Mouse (Mus musculus) CD4-positive helper T cell, adult 2 months (primary cell): ENCODE results near the gene Sstr2.

Source experiments
- DNase-seq: peaks from one replicate; pipeline ENCODE4 v3.0.0-alpha.2; 2012; ENCODE audit warnings: low read depth, missing footprints, low spot score

Gene Sstr2

DNA sequence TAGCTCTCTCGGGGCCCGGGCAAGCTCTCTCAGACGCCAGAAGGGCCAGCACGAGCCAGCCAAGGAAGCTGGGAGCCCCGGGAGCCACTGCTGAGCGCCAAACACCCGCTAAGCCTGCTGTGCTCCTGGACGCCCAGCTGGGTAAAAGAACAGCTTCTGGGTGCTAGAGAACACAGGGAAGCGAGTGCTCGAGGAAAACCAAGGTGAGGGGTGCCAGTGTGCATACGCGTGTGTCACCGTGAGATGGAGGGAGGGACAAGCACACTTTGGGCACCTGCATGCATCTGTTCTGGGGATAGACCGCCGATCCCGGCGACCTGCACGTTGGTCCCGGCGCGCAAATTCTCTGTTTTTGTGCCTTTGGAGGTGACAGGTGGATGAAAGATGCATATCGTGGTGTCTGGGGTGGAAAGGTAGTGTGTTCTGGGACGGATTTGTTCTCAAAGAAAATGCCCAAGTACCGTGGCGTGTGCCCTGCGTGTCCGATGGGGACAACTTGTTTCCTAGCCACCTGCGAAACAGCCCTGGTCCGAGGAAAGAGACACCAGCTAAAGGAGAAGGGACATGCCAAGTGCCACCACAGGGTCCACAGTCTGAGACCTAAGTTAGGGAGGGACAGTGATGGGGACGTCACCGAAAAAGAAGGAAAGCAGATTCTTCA is 408 bp downstream of the Sstr2 start:
- no peak for DNase-seq

DNA sequence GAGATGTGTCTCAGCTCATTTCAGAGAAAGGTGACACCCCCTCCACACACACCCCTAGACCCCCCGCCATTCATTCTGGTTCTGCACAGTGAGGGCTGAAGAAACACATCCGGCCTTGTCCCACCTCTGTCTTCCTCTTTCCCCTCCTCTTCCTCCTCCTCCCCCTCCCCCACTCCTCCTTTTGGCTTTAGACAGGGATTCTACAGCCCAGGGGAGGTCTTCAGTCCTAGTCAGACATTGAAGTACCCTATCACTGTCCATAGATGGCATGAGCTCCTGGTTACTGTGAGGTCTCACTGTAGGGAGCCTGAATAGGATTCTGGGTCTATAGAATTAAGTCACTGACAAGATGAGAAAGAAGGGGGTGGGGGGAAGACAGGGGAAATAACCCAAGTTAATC is 1.9 kb downstream of the Sstr2 start:
- no peak for DNase-seq

DNA sequence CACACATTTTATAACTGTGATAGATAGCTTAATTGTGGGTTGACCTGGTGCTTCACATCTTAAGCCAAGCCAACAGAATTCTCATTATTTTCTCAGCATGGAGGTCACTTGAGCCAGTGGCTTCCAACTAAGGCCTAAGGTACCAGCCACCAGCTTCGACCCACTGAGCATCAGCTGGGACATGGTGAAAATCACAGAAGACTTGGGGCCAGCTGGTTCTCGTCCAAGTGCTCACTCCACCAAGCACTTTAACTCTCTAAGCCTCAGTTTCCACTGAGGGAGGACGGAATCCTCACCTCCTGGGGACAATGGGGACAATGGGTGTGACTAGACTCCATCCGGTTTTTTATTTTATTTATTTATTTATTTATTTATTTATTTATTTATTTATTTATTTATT is 2.9 kb downstream of the Sstr2 start:
- DNase-seq = no peak

DNA sequence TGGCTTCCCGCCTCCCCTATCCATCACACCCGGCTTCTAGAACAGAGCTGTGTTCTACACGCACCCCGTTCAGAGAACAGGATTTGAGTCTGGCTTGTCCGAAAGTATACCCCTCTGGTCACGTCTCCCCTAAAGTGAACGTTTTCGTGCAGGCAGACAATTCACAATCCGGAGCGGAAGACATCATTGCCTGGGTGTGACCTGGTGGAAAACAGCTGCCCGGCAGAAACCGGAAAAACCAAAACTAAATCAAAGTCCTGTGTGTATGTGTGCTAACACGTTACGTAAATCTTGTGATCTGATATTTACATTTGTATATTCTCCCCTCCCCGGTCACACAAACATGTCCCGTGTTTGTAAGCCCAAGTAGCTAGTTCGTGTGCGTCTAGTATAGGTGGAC is 6.3 kb downstream of the Sstr2 start:
- no peak for DNase-seq

DNA sequence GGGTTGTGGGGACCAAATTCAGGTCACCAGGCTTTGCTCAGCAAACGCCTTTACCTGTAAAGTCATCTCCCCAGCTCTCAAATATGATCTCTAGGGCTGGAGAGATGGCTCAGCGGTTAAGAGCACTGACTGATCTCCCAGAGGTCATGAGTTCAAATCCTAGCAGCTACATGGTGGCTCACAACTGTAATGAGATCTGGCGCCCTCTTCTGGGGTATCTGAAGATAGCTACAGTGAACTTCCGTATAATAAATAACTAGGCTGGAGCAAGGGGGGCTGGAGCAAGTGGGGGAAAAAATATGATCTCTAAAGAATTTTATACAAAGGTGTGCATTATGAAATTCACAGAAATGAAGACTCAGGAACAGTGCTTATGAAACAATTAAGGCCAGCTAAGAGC is 8.6 kb downstream of the Sstr2 start:
- peak; percentile 43 for DNase-seq

DNA sequence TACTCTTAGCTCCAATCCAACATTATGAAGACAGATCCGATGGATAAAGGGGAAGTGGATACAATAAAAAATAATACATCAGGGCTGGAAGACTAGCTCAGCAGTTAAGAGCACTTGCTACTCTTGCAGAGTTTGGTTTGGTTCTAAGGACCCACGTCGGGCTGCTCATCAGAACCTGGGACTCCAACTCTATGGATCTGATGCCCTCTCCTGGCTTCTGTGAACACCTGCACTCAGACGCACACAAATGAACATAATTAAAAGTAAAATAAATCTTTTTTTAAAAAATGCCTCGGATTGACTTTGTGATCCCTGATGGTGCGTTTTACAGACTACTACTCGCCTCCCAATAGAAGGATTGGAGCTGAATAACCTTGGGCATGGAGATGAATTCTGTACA is 11.5 kb downstream of the Sstr2 start:
- no peak for DNase-seq

DNA sequence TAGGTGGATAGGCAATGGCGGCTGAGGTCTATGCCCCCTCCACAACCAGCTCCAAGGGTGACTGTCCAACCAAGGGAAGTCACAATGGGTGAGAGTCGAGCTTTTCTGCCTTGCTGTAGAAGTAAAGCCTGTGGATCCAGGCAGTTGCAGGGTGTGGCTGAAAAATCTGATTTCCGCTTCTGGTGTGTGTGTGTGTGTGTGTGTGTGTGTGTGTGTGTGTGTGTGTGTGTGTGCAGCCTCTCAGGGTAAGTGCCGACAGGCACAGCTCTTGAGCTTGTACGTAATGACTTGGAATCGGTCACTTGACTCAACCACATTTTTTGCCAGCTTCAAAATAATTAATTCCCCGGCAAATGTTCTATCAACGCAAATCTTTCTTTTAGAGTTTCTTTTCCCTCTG is 12.2 kb downstream of the Sstr2 start:
- no peak for DNase-seq

DNA sequence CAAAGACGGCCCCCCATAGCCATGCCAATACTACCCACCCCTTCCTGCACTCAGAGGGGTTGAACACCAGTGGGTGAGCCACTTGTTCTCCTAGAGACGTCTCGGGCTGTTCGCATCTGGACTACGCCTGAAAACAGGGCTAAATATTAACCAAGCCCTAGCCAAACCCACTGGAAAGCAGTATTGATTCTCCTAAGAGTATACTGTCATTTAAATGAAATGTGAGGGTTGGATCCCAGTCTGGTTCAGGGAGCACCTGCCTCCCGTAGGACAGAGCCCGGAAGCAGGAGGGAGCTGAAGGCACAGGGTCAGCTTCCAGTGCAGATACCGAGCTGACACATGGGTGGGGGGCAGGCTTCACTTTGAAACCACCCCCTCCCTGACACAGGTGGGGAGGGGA is 12.7 kb downstream of the Sstr2 start:
- no peak for DNase-seq

DNA sequence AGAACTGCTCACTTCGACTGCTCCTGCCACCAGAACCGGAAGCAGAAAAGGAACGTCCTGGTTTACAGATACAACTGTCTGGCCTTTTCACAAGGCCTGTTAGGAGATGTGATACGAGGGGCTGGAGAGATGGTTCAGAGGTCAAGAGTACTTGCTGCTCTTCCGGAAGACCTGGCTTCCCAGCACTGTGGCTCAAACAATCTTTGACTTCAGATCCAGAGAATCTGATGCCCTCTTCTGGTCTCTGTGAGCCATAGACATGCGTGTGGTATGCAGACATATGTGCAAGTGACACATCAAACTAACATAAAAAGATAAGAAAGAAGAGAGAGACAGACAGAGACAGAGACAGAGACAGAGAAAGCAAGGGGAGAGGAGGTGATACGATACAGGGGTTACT is 13.2 kb downstream of the Sstr2 start:
- no peak for DNase-seq

DNA sequence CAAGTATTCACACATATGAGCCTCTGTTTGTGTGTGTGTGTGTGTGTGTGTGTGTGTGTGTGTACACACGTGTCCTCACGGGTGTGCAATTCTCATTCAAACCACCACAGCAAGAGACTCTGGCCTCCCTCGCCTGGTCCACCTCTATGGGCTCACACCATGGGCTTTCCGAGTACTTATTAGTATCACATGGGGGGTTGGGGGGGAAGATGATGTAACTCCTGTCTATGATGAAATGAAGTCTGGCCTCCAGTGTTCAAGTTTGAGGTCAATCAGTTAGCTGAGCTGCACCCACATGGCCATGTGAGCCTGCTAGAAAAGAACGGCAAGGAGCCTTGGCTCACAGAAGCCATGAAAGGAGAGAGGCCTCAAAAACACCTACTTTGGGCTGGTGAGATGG is 14.3 kb downstream of the Sstr2 start:
- no peak for DNase-seq

DNA sequence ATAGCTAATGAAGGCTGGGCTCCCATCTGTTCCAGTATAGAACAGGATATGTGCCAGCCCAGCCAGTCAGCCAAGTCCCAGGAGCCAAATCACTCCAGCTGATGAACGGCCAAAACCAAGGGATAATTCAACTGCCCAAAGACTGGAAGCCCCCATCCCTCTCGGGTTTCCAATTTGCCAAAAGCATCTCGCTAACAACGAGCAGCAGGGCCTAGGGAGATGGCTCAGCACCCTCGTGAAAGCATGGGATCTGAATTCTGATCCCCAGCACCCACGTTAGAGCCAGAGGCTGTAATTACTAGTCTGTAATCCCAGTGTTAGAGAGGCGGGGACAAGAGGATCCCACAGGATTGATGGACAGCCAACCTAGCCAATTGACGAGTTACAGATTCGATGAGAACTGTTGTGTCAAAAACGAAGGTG is 15.6 kb downstream of the Sstr2 start:
- DNase-seq = no peak

DNA sequence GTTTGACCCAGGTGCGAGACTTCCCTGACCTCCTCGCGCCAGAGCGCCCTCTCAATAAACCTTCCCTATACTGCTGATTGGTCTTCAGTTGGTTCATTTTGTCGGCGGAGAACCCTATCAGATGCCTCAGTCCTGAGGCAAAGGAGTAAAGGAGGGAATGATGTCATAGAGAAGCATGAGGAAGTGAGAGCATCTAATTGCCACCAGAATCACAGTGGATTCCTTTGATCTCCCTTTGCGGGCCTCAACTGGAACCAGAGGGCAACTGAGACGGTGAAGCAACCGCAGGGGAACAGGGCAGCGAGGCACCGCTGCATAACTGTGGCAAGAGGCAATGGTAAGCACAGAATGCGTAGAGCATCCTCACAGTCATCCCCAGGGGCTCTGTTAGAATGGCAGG is 19.5 kb downstream of the Sstr2 start:
- DNase-seq = no peak

DNA sequence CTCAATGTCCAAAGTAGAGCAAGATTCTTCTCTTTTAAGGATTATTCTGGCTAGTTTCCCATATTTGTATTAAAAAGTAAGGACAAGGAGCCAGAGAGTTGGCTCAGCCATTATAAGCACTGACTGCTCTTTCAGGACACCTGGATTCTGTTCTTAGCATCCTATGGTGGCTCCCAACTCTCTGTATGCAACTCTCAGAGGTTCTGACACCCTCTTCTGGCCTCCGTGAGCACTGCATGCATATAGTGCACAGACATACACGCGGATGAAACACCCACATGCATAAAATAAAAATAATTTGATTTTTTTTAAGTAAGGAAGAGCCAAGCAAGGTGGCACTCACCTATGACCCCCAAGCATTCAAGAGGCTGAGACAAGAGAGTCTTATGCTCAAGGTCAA is 26.0 kb downstream of the Sstr2 start:
- DNase-seq = no peak

DNA sequence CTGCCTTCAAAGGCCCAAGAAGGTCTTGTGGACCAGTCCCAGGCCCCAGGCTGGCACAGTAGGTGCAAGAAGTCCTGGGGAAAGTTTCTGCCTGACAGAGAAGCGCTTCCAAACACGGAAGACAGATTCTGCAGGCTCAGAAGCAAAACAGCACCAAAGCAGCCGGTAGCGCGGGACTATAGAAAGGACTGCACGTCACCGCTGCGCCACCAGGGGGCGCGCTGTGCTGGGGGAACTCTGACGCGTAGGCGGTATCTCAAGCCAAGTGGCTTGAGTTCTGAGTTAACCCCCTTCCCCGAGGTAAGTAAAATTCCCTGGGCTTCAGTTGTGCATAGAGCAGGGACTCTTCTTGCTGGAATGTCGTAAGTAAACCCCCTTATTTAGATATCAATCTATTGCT is 29.0 kb downstream of the Sstr2 start:
- DNase-seq = peak; percentile 88

DNA sequence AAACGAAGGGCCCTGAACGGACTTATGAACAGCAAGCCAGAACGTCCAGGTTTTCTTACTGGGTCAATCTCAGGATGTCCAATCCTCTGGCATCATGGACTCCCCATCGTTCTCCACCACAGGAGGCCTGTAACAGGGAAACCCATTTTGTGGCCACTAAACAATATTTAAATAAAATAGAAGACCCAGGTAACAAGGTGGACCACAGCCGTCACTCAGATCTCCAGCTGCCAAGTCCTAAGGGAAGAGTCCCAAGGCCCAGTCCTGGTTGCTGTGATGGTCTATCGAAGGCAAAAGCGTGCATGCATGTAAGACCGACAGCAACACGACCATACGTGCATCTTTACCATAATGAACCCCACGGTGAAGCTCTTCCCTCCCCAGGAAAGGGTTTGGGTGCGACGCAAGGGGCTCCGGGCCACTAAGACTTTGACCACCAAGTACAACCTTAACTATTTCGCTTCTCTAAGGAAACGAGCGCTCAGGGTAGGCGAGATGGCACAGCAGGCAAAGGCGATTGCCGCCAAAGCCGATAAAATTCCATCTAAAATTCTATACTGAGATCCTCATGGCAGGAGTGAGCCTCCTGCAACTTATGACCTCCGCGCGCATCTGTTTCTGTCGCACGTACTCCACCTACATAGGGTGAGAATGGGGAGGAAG is 29.7 kb downstream of the Sstr2 start, which contains the start of gene Cog1:
Gene Cog1 (plus strand): TSS at position 480 of the 663 bp plus-strand sequence.
- DNase-seq = peak; percentile 14

DNA sequence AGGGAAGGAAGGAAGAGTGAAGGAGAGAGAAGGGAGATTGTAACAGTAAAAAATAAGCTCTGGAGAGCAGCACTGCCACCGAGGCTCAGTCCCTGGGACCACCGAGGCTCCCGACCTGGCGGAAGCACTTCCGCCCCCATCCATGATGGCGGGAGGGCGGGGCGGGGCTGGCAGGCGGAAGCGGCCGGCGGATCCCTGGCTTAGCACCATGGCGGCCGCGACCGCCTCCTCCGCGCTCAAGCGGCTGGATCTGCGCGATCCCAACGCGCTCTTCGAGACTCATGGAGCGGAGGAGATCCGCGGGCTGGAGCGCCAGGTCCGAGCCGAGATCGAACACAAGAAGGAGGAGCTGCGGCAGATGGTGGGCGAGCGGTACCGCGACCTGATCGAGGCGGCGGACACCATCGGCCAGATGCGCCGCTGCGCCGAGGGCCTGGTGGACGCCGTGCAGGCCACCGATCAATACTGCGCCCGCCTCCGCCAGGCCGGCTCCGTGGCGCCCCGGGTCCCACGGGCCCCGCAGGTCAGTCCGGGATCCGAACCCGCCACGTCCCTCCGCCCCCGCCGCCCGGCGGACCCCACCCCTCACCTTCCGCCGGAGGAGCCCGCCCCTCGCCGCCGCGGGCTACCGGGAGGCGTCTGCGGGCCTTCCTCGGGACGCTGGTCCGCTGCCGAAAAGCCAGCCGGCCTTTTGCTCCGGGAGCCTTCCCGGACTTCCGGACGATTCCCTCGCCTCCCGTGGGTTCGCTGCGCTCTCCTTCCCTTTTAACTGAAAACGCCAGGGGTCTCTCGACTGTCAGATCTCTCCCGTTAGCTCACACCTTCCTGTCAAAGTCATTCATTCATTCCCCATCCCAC is 30.4 kb downstream of the Sstr2 start, which contains the start of gene Slc39a11:
Gene Slc39a11 (minus strand): TSS at position 727 of the 858 bp plus-strand sequence.
- DNase-seq = peak; percentile 88

DNA sequence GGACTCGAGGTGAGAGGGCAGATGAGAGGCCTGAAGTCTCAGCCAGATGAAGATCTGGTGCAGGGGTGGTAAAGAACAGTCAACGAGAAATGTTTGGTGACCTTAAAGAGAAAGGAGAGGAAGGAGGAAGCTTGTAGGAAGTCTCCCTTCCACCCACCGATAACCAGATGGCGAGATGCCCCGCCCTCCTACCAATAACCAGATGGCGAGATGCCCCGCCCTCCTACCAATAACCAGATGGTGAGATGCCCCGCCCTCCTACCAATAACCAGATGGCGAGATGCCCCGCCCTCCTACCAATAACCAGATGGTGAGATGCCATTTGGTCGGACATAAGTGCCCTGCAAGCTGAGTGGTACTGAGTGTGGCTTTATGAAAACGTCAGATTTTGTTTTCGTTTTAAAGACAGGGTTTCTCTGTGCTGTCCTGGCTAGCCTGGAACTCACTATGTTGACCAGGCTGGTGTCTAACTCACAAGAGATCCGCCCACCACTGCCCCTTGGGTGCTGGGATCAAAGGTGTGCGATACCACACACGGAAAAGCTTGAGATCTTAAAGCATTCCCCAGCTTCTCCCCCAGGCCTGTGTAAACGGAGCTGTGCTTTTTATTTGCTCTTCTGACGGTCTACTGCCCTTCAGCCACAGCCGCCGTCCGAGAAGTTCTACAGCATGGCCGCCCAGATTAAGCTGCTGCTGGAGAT is 32.2 kb downstream of the Sstr2 start:
- DNase-seq = no peak

DNA sequence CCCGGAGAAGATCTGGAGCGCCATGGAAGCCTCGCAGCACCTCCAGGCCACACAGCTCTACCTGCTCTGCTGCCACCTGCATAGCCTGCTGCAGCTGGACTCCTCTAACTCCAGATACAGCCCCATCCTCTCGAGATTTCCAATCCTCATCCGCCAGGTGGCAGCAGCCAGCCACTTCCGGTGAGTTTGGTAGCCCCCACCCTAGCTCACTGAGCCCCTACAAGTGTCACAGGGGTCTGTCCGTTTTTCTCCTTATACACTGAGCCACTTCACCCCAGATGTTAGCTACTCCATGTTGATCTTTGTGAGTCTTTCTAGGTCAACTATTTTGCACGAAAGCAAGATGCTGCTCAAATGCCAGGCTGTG is 32.7 kb downstream of the Sstr2 start:
- DNase-seq = peak; percentile 25

DNA sequence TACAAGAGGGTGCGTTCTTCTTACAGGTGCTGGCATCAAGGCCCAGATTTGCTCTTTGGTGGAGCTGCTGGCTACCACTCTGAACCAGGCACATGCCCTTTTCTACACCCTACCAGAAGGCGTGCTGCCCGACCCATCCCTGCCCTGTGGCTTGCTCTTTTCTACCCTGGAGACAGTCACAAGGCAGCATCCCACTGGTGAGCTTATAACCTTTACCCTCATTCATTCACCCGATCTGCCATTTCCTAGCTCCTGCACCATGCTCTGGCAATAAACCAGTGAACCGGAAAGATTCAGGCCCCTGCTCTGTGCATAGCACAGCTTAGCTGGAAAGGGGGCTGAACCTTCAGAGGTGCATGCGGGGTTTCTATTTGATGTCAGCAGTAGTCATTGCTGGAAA is 33.4 kb downstream of the Sstr2 start:
- DNase-seq = no peak

DNA sequence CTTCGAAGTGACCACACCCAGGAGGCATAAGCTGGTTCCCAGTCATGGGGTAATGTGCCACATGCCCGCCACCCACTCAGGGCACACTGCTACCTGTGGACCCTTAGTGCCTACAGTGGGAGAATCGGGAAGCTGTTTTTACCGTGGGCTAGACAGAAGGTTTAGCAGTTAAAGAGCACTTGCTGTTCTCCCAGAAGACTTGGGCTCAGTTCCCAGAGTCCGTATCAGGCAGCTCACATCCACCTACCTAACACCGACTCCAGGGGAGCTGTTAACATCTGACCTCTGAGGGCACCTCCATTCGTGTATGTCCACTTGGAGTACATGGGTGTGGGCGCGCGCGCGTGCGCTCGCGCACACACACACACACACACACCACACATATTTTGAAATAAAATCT is 35.0 kb downstream of the Sstr2 start:
- DNase-seq = no peak

DNA sequence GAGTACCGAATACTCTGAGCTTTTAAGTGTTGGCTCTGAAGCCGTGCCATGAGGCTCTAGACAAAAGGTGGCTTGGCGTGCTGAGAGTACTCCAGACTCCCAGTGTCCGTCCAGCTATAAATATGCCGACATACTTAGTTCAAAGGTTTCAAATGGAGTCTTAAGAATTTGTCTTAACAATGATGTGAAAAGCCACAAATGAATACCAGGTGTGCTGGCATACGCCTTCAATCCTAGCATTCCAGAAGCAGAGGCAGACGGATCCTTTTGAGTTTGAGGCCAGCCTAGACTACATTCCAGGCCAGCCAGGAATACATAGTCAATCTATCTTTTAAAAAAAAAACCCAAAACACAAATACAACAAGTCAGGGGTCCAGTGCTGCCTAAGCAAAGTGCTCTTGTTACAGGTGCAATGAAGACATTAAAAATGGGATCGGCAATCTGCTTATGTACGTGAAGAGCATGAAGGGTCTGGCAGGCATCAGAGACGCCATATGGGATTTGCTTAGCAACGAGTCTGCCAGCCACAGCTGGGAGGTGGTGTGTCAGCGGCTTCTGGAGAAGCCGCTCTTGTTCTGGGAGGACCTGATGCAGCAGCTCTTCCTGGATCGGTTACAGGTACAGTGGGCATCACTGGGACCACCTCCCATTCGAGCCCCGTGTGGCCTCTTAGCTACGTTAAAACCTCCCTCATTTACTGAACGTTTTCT is 35.6 kb downstream of the Sstr2 start:
- DNase-seq = no peak
